Mouse (Mus musculus): ENCODE measurements at regions not wholly inside any gene's neighbourhood (a gene's known extent, or its start where the extent isn't known, plus 50 kb on each side); places are given as distances from the start of the nearest gene placed in this dataset.

- no peak overlapping the region for H3K4me2 ChIP-seq (ENCODE audit: insufficient read depth, low read depth, poor library complexity, severe bottlenecking)
- no peaks in the 10 kb centered on the region for H3K9me3 ChIP-seq (replicated peaks; ENCODE audit: low read length)
- dilution Hi-C loops (cut with MboI; ENCODE audit: extremely low pct_ligation_motif_present, extremely low pct_unique_long_range_greater_than_20kb, low sequenced_read_pairs) (no loop called here), in situ Hi-C loops (cut with MboI; ENCODE audit: low pct_ligation_motif_present, low pct_unique_long_range_greater_than_20kb, low sequenced_read_pairs) (no loop called here)
- no peaks in the 10 kb centered on the region for H3K36me3 ChIP-seq (replicated peaks in 1 of 2; ENCODE audit: control insufficient read depth in 1 of 2, insufficient read depth in 1 of 2, low read length in 1 of 2)
- H3K4me1 ChIP-seq (ENCODE audit: control insufficient read depth in 1 of 2, insufficient read depth in 2 of 2): peaks cover 0 to 8% of the 10 kb centered on the region in 2 experiments; a peak in 2 of 4 replicates
- no peak overlapping the region for H3K9ac ChIP-seq (ENCODE audit: insufficient read depth, low read depth)
- no peaks in the 10 kb centered on the region for H3K79me2 ChIP-seq (replicated peaks; ENCODE audit: control insufficient read depth, extremely low read depth, insufficient read depth, poor library complexity, severe bottlenecking)
- no peak overlapping the region for H3K27ac ChIP-seq (ENCODE audit: insufficient read depth, low read depth)
- H3K4me3 ChIP-seq (replicated peaks in 1 of 3; ENCODE audit: low read depth in 2 of 3, low read length in 2 of 3, poor library complexity in 1 of 3): no peak overlapping the region
- no peak for DNase-seq (ENCODE audit: extremely low read depth)
- H3K27me3 ChIP-seq (replicated peaks): no peaks in the 10 kb centered on the region
- TF ChIP-seq USF2 (conservative IDR thresholded peaks at IDR 0.05; ENCODE audit: low read depth, low read length): no peak
- TF ChIP-seq TBP (conservative IDR thresholded peaks at IDR 0.05; ENCODE audit: low read depth, low read length): no peak
- no peak for TF ChIP-seq PAX5 (IDR thresholded peaks at IDR 0.05; ENCODE audit: low read length)
- no peak for TF ChIP-seq MAFK (IDR thresholded peaks at IDR 0.05; ENCODE audit: insufficient replicate concordance, low read length)
- no peak for TF ChIP-seq CTCF (conservative IDR thresholded peaks at IDR 0.05 in 1 of 2, IDR thresholded peaks at IDR 0.05 in 1 of 2; ENCODE audit: low read depth in 2 of 2, low read length in 2 of 2)
- no peak for TF ChIP-seq GABPA (IDR thresholded peaks at IDR 0.05; ENCODE audit: insufficient replicate concordance, low read depth, low read length)
- TF ChIP-seq RCOR1 (conservative IDR thresholded peaks at IDR 0.05; ENCODE audit: low read depth, low read length): no peak
Measured at GRCm38 (mm10) chr5:43080252-43080651, 152.7 kb upstream of the Cpeb2 start.

- in situ Hi-C loops (cut with MboI; ENCODE audit: low pct_ligation_motif_present, low pct_unique_long_range_greater_than_20kb, low sequenced_read_pairs): no loop called here
- dilution Hi-C loops (cut with MboI; ENCODE audit: extremely low pct_ligation_motif_present, extremely low pct_unique_long_range_greater_than_20kb, low sequenced_read_pairs): no loop called here
- H3K27ac ChIP-seq (ENCODE audit: insufficient read depth, low read depth): no peak overlapping the region
- H3K27me3 ChIP-seq (replicated peaks): no peaks in the 10 kb centered on the region
- no peak for TF ChIP-seq USF2 (conservative IDR thresholded peaks at IDR 0.05; ENCODE audit: low read depth, low read length)
- H3K79me2 ChIP-seq (replicated peaks; ENCODE audit: control insufficient read depth, extremely low read depth, insufficient read depth, poor library complexity, severe bottlenecking): no peaks in the 10 kb centered on the region
- no peak overlapping the region for H3K4me2 ChIP-seq (ENCODE audit: insufficient read depth, low read depth, poor library complexity, severe bottlenecking)
- H3K9ac ChIP-seq (ENCODE audit: insufficient read depth, low read depth): no peak overlapping the region
- H3K4me3 ChIP-seq (replicated peaks in 1 of 3; ENCODE audit: low read depth in 2 of 3, low read length in 2 of 3, poor library complexity in 1 of 3): no peak overlapping the region
- H3K4me1 ChIP-seq (ENCODE audit: control insufficient read depth in 1 of 2, insufficient read depth in 2 of 2): peaks cover 0 to 8% of the 10 kb centered on the region in 2 experiments; a peak in 2 of 4 replicates
- no peaks in the 10 kb centered on the region for H3K36me3 ChIP-seq (replicated peaks in 1 of 2; ENCODE audit: control insufficient read depth in 1 of 2, insufficient read depth in 1 of 2, low read length in 1 of 2)
- no peak for DNase-seq (ENCODE audit: extremely low read depth)
- H3K9me3 ChIP-seq (replicated peaks; ENCODE audit: low read length): no peaks in the 10 kb centered on the region
Measured at GRCm38 (mm10) chr5:43081561-43082534, 151.1 kb upstream of the Cpeb2 start.

GRCm38 (mm10) chr5:43087077-43087476 lies 145.9 kb upstream of the Cpeb2 start:
- no peak for DNase-seq (ENCODE audit: extremely low read depth)
- dilution Hi-C loops (cut with MboI; ENCODE audit: extremely low pct_ligation_motif_present, extremely low pct_unique_long_range_greater_than_20kb, low sequenced_read_pairs): no loop called here
- Histone ChIP-seq H3K36me3 (replicated peaks in 1 of 2; ENCODE audit: control insufficient read depth in 1 of 2, insufficient read depth in 1 of 2, low read length in 1 of 2) (no peaks in the 10 kb centered on the region), H3K4me2 (ENCODE audit: insufficient read depth, low read depth, poor library complexity, severe bottlenecking) (no peak overlapping the region), H3K79me2 (replicated peaks; ENCODE audit: control insufficient read depth, extremely low read depth, insufficient read depth, poor library complexity, severe bottlenecking) (no peaks in the 10 kb centered on the region), H3K4me1 (ENCODE audit: control insufficient read depth in 1 of 2, insufficient read depth in 2 of 2) (0 out of 4 replicates have a peak, but pooled peaks cover 0 to 2% of the 10 kb centered on the region in 2 experiments), H3K4me3 (replicated peaks in 1 of 3; ENCODE audit: low read depth in 2 of 3, low read length in 2 of 3, poor library complexity in 1 of 3) (no peak overlapping the region), H3K27me3 (replicated peaks) (no peaks in the 10 kb centered on the region), H3K9ac (ENCODE audit: insufficient read depth, low read depth) (no peak overlapping the region), H3K9me3 (replicated peaks; ENCODE audit: low read length) (no peaks in the 10 kb centered on the region), H3K27ac (ENCODE audit: insufficient read depth, low read depth) (no peak overlapping the region)
- in situ Hi-C loops (cut with MboI; ENCODE audit: low pct_ligation_motif_present, low pct_unique_long_range_greater_than_20kb, low sequenced_read_pairs): no loop called here
- TF ChIP-seq MAFK (IDR thresholded peaks at IDR 0.05; ENCODE audit: insufficient replicate concordance, low read length) (peak; percentile 67; the same call in 1 of the 2 replicates), SIN3A (IDR thresholded peaks at IDR 0.05; ENCODE audit: low read length) (no peak)
